Mouse (Mus musculus) embryo, embryonic 11.5 days (tissue): ENCODE measurements around the gene Fat1.

Source experiments
- DNase-seq: peaks from one replicate; pipeline ENCODE4 v3.0.0-alpha.2; 2012; ENCODE audit warnings: low read depth, low spot score

The Fat1 gene

GRCm38 (mm10) chr8:45002686-45003085, 67.4 kb downstream of the Fat1 start:
- no peak for DNase-seq

GRCm38 (mm10) chr8:45004021-45004420, 68.8 kb downstream of the Fat1 start:
- DNase-seq, result no peak

GRCm38 (mm10) chr8:45010685-45011084, 75.4 kb downstream of the Fat1 start:
- no peak for DNase-seq

DNA sequence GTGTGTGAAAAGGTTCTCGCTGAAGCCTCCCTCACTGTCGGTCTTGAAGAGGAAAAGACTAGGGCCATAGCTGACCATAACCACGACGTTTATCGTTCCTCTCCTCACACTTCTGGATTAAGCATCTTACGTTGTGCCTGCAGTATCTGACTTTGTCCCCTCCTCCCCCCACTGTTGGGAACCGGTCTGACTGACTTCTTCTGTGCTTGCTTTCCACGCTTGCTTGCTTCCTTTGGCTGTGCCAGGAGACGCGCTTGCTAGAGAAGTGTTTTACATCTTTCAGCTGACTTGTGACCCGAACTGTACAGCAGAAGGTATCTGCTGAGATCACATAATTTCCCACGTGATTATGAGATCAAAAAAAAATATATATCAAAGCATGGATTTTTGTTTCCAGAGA, 76.5 kb downstream of the Fat1 start:
- DNase-seq, result no peak

GRCm38 (mm10) chr8:45013852-45014251, 78.6 kb downstream of the Fat1 start:
- no peak for DNase-seq

DNA sequence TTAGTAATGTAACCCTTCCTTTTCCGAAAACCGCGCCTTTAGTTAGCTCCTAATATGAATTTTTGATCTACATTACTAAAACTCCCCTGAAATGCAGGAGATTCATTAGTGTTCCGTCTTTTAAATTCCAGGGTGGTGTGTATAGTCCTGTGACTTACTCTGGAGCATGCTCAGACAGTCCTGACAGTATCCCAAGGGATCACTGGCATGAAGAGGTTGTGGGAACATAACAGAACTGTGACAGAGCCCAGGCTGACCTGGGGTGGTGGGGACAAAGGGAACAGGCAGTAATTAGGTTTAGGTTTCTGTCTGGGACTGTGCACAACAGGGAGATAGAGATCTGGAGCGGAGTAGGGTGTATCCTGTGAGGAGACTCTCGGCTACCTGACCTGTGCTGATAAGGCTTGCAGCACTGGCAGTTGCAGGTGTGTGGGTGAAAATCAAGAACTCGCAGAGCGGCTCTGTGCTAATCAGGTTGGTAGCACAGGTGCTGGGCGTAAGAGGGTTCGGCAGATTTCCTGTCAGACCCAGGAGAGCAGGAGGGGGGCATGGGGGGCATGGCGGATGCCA, 79.3 kb downstream of the Fat1 start:
- DNase-seq, result no peak

DNA sequence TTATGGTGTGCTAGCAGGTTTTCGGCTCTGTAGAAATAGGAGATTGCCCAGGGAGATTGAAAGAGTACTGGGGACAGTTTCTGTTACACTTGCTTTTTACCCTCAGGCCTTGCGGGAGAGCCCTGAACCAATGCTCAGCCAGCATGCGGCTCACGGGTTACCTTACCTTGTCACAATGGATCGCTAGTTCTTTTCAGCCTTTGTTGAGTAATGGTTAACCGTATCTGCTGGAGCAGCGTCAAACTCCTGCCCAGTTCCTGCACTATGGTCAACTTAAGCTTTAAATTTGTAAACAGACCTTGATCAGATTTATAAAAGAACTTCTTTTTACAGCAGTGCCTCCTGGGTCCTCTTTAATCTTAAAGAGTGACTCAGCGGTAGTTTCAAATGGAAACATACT, 80.6 kb downstream of the Fat1 start:
- no peak for DNase-seq

- no peak for DNase-seq
These were observed 84.0 kb downstream of the Fat1 start for GRCm38 (mm10) chr8:45019241-45019640.

- DNase-seq, result no peak
These were observed 85.9 kb downstream of the Fat1 start for GRCm38 (mm10) chr8:45021171-45021570.

GRCm38 (mm10) chr8:45021911-45022665, 86.8 kb downstream of the Fat1 start:
- no peak for DNase-seq

DNA sequence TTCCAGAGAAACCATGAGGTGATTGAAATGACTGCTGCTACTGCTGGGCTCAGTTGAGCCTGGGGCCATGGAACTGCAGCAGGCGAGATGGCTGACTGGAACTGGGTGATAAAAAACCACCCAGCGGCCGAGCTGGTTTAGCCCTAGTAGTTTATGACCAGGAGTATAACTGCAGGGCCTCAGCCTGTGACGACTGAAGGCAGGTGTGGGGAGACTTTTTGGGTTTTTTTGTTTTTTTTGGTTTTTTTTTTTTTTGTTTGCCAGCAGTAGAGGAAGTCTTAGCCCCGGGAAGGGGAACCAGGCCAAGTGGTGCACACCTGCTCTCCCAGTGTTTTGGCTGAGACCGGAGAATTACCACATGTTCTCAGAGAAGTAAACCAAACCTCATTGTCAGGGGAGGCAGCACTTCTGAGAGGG, 92.8 kb downstream of the Fat1 start:
- DNase-seq, result no peak

DNA sequence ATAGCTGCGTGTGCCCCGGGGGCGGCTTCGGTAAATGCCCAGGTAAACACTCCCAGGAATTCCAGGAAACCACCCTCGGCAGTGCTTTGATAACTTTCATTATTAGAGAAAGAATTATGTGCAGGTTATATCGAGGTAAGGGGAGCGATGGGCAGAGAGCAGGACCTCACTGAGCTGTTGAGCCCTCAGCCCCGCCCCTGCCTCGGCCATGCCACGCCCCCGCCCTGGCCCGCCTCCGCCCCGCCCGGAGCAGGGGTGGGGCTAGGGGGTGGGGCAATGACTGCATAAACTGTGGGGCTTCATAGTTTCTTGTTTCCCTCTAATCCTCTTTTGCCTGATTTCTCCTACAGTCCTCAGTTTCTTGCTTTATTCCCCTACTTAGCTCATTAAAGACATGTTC, 103.1 kb downstream of the Fat1 start:
- DNase-seq, result no peak

DNA sequence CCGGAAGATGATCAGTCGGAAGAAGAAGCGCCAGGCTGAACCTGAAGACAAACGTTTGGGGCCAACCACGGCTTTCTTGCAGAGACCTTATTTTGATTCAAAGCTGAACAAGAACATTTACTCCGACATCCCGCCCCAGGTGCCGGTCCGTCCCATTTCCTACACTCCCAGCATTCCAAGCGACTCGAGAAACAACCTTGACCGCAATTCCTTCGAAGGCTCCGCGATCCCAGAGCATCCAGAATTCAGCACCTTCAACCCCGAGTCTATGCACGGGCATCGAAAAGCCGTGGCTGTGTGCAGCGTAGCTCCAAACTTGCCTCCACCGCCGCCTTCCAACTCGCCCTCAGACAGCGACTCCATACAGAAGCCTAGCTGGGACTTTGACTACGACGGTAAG, 108.9 kb downstream of the Fat1 start:
- DNase-seq, result no peak

DNA sequence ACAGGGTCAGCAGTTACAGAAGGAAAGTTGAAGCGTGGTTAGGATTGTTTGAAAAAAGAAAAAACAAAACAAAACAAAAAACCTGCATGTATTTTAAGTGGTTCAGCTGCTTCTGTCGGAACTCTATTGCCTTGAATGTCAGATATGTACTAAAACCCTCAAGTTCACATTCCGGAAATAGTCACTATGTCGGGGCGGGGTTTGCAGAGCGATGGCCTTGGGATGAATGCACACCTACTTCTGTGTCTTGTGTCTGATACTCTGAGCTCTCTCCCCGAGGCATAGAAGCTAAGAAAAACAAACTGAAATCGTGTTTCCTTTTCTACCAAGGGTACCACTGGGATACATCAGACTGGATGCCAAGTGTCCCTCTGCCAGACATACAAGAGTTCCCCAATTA, 115.2 kb downstream of the Fat1 start:
- no peak for DNase-seq

DNA sequence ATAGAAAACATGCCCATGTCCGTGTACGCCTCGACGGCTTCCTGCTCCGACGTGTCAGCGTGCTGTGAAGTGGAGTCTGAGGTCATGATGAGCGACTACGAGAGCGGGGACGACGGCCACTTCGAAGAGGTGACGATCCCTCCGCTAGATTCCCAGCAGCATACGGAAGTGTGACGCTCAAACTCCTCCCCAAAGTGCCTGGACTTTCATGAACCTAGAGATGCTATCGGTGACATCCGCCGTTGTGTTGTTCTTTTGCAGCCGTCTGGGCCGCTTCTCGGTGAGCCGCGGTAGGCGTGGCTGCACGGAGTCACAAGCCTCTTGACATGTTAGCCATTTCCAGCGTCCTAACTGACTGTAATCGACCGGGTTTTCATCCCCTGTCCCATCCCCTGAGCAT, 116.0 kb downstream of the Fat1 start:
- no peak for DNase-seq

GRCm38 (mm10) chr8:45052205-45052604, 117.0 kb downstream of the Fat1 start:
- DNase-seq, result no peak

DNA sequence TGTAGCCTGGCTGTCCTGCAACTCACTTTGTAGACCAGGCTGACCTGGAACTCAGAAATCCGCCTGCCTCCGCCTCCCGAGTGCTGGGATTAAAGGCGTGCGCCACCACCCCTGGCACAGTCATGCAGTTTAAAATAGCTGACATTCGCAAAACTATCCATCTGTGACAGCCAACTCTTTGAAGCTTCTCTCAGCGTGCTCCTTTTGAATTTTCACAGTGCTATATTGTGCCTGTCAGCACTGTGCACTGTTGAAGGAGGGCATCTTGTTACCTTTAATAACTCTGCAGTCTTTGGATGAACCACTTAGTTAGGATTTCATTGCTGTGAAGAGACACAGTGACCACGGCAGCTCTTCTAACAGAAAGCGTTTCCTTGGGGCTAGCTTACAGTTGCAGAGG, 117.4 kb downstream of the Fat1 start:
- no peak for DNase-seq

DNA sequence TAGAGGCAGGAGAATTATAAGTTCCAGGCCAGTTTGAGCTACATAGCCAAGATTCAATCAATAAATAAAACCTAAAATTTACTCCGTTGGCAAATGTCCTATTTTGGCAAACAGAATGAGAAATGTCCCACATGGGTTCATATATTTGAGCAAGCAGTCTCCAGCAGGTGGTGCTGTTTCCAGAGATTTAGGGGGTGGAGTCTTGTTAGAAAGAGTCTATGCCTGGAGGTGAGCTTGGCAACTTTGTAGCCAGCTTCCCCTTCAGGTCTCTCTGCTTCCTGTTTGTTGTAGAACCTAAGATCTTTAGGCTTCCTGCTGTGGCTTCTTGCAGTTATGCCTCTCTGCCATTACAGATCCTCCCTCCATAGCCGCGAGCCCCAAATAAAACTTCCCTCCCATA, 120.3 kb downstream of the Fat1 start:
- no peak for DNase-seq

- DNase-seq, result no peak
These were observed 121.6 kb downstream of the Fat1 start for GRCm38 (mm10) chr8:45056810-45057209.

GRCm38 (mm10) chr8:45060083-45060482, 124.8 kb downstream of the Fat1 start:
- DNase-seq, result no peak

GRCm38 (mm10) chr8:45062311-45062710, 127.1 kb downstream of the Fat1 start:
- DNase-seq, result no peak

- no peak for DNase-seq
These were observed 128.0 kb downstream of the Fat1 start for GRCm38 (mm10) chr8:45062982-45063924.
